Mouse (Mus musculus) heart, adult 2 months (tissue): ENCODE results near the gene Fbxl13. TPM values are rescaled to one million over a fixed set of nuclear protein-coding genes. Genes with fewer than 3 reads are reported as not detected.

Experiments
- DNase-seq, 2 experiments: peaks; one replicate each; pipeline ENCODE4 v3.0.0; 2021
- H3K27ac ChIP-seq: fragments of 200-600 bp; 2 replicates; pipeline ENCODE4 v1.8.1; 2022
- H3K27me3 ChIP-seq: fragments of 200-500 bp; 2 replicates; pipeline ENCODE4 v1.6.1; 2012; ENCODE audit warnings: mild to moderate bottlenecking, low read length, inconsistent platforms, mixed read lengths; ENCODE audit not compliant: control insufficient read depth, insufficient read depth
- H3K36me3 ChIP-seq: fragments of 200-500 bp; 2 replicates; pipeline ENCODE4 v1.6.1; 2012; ENCODE audit warnings: low read length, inconsistent platforms; ENCODE audit not compliant: control insufficient read depth, insufficient read depth
- H3K4me1 ChIP-seq: fragments of 200-500 bp; 2 replicates; pipeline ENCODE4 v1.6.1; 2011; ENCODE audit warnings: low read length; ENCODE audit not compliant: control insufficient read depth, insufficient read depth
- H3K4me3 ChIP-seq: fragments of 200-600 bp; 2 replicates; pipeline ENCODE4 v1.8.1; 2022
- H3K79me2 ChIP-seq: fragments of 200-500 bp; replicated peaks from 2 replicates; pipeline ENCODE4 v1.6.1; 2012; ENCODE audit warnings: mild to moderate bottlenecking, inconsistent platforms, low read length, moderate library complexity, mixed read lengths; ENCODE audit not compliant: control insufficient read depth, insufficient read depth
- H3K9ac ChIP-seq: fragments of 200-500 bp; 2 replicates; pipeline ENCODE4 v1.6.1; 2012; ENCODE audit warnings: low read depth, mild to moderate bottlenecking, control low read depth, inconsistent platforms, low read length, mixed read lengths
- CTCF ChIP-seq: fragments of 200-600 bp; IDR thresholded peaks from 2 replicates; pipeline ENCODE4 v1.8.1; 2022; ENCODE audit warnings: antibody characterized with exemption, mild to moderate bottlenecking, moderate library complexity
- EP300 ChIP-seq: fragments of 200-500 bp; IDR thresholded peaks from 2 replicates; pipeline ENCODE4 v1.6.1; 2011; ENCODE audit warnings: low read depth, low read length, control low read depth; ENCODE audit not compliant: insufficient read depth
- POLR2A ChIP-seq: fragments of 200-500 bp; IDR thresholded peaks from 2 replicates; pipeline ENCODE4 v1.6.1; 2011; ENCODE audit warnings: mild to moderate bottlenecking, low read depth, low read length, control low read depth; ENCODE audit not compliant: insufficient read depth
- WGBS: fragments of 180-500 bp; shearing (Covaris S2); methylation state at CpG from one replicate; pipeline ENCODE4 v1.1.7; 2018; 5-methylcytosine and 5-hydroxymethylcytosine counted together
- intact Hi-C: fragments of 180-260 bp; cut with DNase I; formaldehyde crosslinking; loops from one replicate; pipeline ENCODE4 v1.15.1; 2025
- polyA plus RNA-seq: library from polyadenylated mRNA; depleted of rRNA; stranded (reverse); fragments of >200 nt; gene quantifications from 2 replicates; pipeline ENCODE4 v1.2.3, GENCODE M21; 2012
- total RNA-seq, 2 experiments: library from RNA; stranded (reverse); gene quantifications; 2 replicates each; pipeline ENCODE4 v1.2.3; 2021

The Fbxl13 gene
- total and polyA plus RNA-seq, 3 experiments, result 0.47 TPM; not detected in 2

GRCm38 (mm10) chr5:21563936-21564335 is 81.5 kb downstream of the Fbxl13 start:
- Histone ChIP-seq H3K79me2 (no peaks in the 10 kb centered on the region), H3K4me1 (no peaks in the 10 kb centered on the region; the same call in 1 of the 2 replicates), H3K27me3 (no peaks in the 10 kb centered on the region), H3K9ac (no peak overlapping the region), H3K27ac (no peak overlapping the region), H3K4me3 (no peak overlapping the region), H3K36me3 (no peaks in the 10 kb centered on the region)
- intact Hi-C loops, result no loop called here
- TF ChIP-seq POLR2A (no peak), EP300 (no peak), CTCF (no peak)
- WGBS, result 67% methylated on average over 2 of the region's 2 CpGs
- peak; percentile 31 to 37 for DNase-seq

GRCm38 (mm10) chr5:21556502-21556901 is 88.9 kb downstream of the Fbxl13 start:
- TF ChIP-seq EP300 (no peak), POLR2A (no peak), CTCF (no peak)
- no peak for DNase-seq
- H3K79me2 ChIP-seq, result no peaks in the 10 kb centered on the region
- WGBS, result 79% methylated on average over 3 of the region's 3 CpGs
- no peaks in the 10 kb centered on the region for H3K36me3 ChIP-seq
- no peaks in the 10 kb centered on the region for H3K4me1 ChIP-seq
- H3K9ac ChIP-seq, result no peak overlapping the region
- intact Hi-C loops, result no loop called here
- H3K27me3 ChIP-seq, result no peaks in the 10 kb centered on the region
- no peak overlapping the region for H3K4me3 ChIP-seq
- H3K27ac ChIP-seq, result no peak overlapping the region

- H3K9ac ChIP-seq, result no peak overlapping the region
- no peak for TF ChIP-seq CTCF
- no peak for TF ChIP-seq EP300
- TF ChIP-seq POLR2A, result no peak
- H3K79me2 ChIP-seq, result no peaks in the 10 kb centered on the region
- no peak overlapping the region for H3K4me3 ChIP-seq
- H3K36me3 ChIP-seq, result no peaks in the 10 kb centered on the region
- no peak for DNase-seq
- intact Hi-C loops, result no loop called here
- H3K27me3 ChIP-seq, result no peaks in the 10 kb centered on the region
- no peaks in the 10 kb centered on the region for H3K4me1 ChIP-seq
- 74% methylated on average over 1 of the region's 1 CpGs for WGBS
- no peak overlapping the region for H3K27ac ChIP-seq
These were observed 90.7 kb downstream of the Fbxl13 start for GRCm38 (mm10) chr5:21554732-21555131.

- H3K4me1 ChIP-seq, result no peaks in the 10 kb centered on the region
- intact Hi-C loops, result no loop called here
- H3K4me3 ChIP-seq, result no peak overlapping the region
- H3K27ac ChIP-seq, result no peak overlapping the region
- H3K9ac ChIP-seq, result no peak overlapping the region
- 92% methylated on average over 4 of the region's 4 CpGs for WGBS
- no peaks in the 10 kb centered on the region for H3K79me2 ChIP-seq
- no peaks in the 10 kb centered on the region for H3K27me3 ChIP-seq
- DNase-seq, result no peak
- H3K36me3 ChIP-seq, result no peaks in the 10 kb centered on the region
- no peak for TF ChIP-seq POLR2A
- TF ChIP-seq EP300, result no peak
- TF ChIP-seq CTCF, result no peak
These were observed 91.7 kb downstream of the Fbxl13 start for GRCm38 (mm10) chr5:21553685-21554084.

- Histone ChIP-seq H3K4me3 (no peak overlapping the region), H3K9ac (no peak overlapping the region), H3K79me2 (no peaks in the 10 kb centered on the region), H3K27me3 (no peaks in the 10 kb centered on the region), H3K36me3 (no peaks in the 10 kb centered on the region), H3K27ac (no peak overlapping the region), H3K4me1 (peaks cover 3% of the 10 kb centered on the region)
- intact Hi-C loops, result no loop called here
- 80% methylated on average over 8 of the region's 8 CpGs for WGBS
- no peak for DNase-seq
- no peak for TF ChIP-seq CTCF
- TF ChIP-seq EP300, result no peak
- TF ChIP-seq POLR2A, result no peak
These were observed 98.4 kb downstream of the Fbxl13 start for GRCm38 (mm10) chr5:21547005-21547404.

- Histone ChIP-seq H3K9ac (no peak overlapping the region), H3K27me3 (0 out of 2 replicates have a peak, but pooled peaks cover 1% of the 10 kb centered on the region), H3K36me3 (no peaks in the 10 kb centered on the region), H3K4me1 (peaks cover 3% of the 10 kb centered on the region), H3K79me2 (no peaks in the 10 kb centered on the region), H3K4me3 (no peak overlapping the region), H3K27ac (no peak overlapping the region; the same call in 1 of the 2 replicates)
- intact Hi-C loops, result no loop called here
- peak in 1 of 2 experiments; percentile 18 for DNase-seq
- 47% methylated on average over 4 of the region's 4 CpGs for WGBS
- TF ChIP-seq CTCF (no peak), EP300 (no peak), POLR2A (no peak)
These were observed 99.6 kb downstream of the Fbxl13 start for GRCm38 (mm10) chr5:21545786-21546185.
